Mouse (Mus musculus): ENCODE results near the gene Agpat1. TPM values are rescaled to one million over a fixed set of nuclear protein-coding genes. Genes with fewer than 3 reads are reported as not detected.
A peak's percentile ranks its signal among the peaks of the same experiment; 100 is the strongest.

Agpat1 gene
- polyA plus RNA-seq, 1 experiment from 2014 or later: 61.7 TPM

GRCm38 (mm10) chr17:34655581-34655991, 51.5 kb downstream of the Agpat1 start:
- 27% methylated on average over 4 of the region's 4 CpGs for WGBS
- Histone ChIP-seq H3K9ac (ENCODE audit: low read depth, low read length) (no peak overlapping the region), H3K36me3 (ENCODE audit: control insufficient read depth, insufficient read depth, low read length) (peaks cover 41% of the 10 kb centered on the region)

GRCm38 (mm10) chr17:34656666-34657065, 52.6 kb downstream of the Agpat1 start:
- no peak for ATAC-seq (ENCODE audit: low FRiP score, low TSS enrichment)
- peaks cover 31% of the 10 kb centered on the region for H3K36me3 ChIP-seq (ENCODE audit: control insufficient read depth, insufficient read depth, low read length)
- H3K4me1 ChIP-seq (ENCODE audit: control insufficient read depth, insufficient read depth, low read length): 0 out of 2 replicates have a peak, but pooled peaks cover 10% of the 10 kb centered on the region
- H3K4me3 ChIP-seq (ENCODE audit: low read length): no peak overlapping the region
- H3K27ac ChIP-seq (ENCODE audit: low read depth, low read length): no peak overlapping the region
- 63% methylated on average over 8 of the region's 8 CpGs for WGBS
- H3K9me3 ChIP-seq (ENCODE audit: control insufficient read depth, low read length): no peaks in the 10 kb centered on the region
- no peak overlapping the region for H3K4me2 ChIP-seq (replicated peaks; ENCODE audit: low read depth, low read length)
- peaks cover 26% of the 10 kb centered on the region for H3K27me3 ChIP-seq (ENCODE audit: control insufficient read depth, insufficient read depth, low read length)
- H3K9ac ChIP-seq (ENCODE audit: low read depth, low read length): no peak overlapping the region

More at GRCm38 (mm10) chr17:34655581-34655991, 51.5 kb downstream of the Agpat1 start:
- H3K4me3 ChIP-seq (ENCODE audit: low read length): no peak overlapping the region
- peak; percentile 70 for ATAC-seq (ENCODE audit: low FRiP score, low TSS enrichment)
- H3K27ac ChIP-seq (ENCODE audit: low read depth, low read length): peak overlapping the region; percentile 17; the same call in 1 of the 2 replicates
- H3K4me1 ChIP-seq (ENCODE audit: control insufficient read depth, insufficient read depth, low read length): 0 out of 2 replicates have a peak, but pooled peaks cover 10% of the 10 kb centered on the region
- H3K4me2 ChIP-seq (replicated peaks; ENCODE audit: low read depth, low read length): no peak overlapping the region
- H3K27me3 ChIP-seq (ENCODE audit: control insufficient read depth, insufficient read depth, low read length): peaks cover 20% of the 10 kb centered on the region
- no peaks in the 10 kb centered on the region for H3K9me3 ChIP-seq (ENCODE audit: control insufficient read depth, low read length)

GRCm38 (mm10) chr17:34657271-34657670, 53.2 kb downstream of the Agpat1 start:
- no peak overlapping the region for H3K4me3 ChIP-seq (ENCODE audit: low read length)
- no peak overlapping the region for H3K9ac ChIP-seq (ENCODE audit: low read depth, low read length)
- peaks cover 26% of the 10 kb centered on the region for H3K27me3 ChIP-seq (ENCODE audit: control insufficient read depth, insufficient read depth, low read length)
- 27% methylated on average over 2 of the region's 2 CpGs for WGBS
- no peaks in the 10 kb centered on the region for H3K9me3 ChIP-seq (ENCODE audit: control insufficient read depth, low read length)
- 0 out of 2 replicates have a peak, but pooled peaks cover 10% of the 10 kb centered on the region for H3K4me1 ChIP-seq (ENCODE audit: control insufficient read depth, insufficient read depth, low read length)
- peaks cover 25% of the 10 kb centered on the region for H3K36me3 ChIP-seq (ENCODE audit: control insufficient read depth, insufficient read depth, low read length)
- ATAC-seq (ENCODE audit: low FRiP score, low TSS enrichment): no peak
- no peak overlapping the region for H3K4me2 ChIP-seq (replicated peaks; ENCODE audit: low read depth, low read length)
- H3K27ac ChIP-seq (ENCODE audit: low read depth, low read length): no peak overlapping the region

GRCm38 (mm10) chr17:34658145-34658544, 54.1 kb downstream of the Agpat1 start:
- Histone ChIP-seq H3K4me3 (ENCODE audit: low read length) (no peak overlapping the region), H3K9me3 (ENCODE audit: control insufficient read depth, low read length) (no peaks in the 10 kb centered on the region), H3K4me2 (replicated peaks; ENCODE audit: low read depth, low read length) (no peak overlapping the region), H3K36me3 (ENCODE audit: control insufficient read depth, insufficient read depth, low read length) (peaks cover 17% of the 10 kb centered on the region; the same call in 1 of the 2 replicates), H3K4me1 (ENCODE audit: control insufficient read depth, insufficient read depth, low read length) (0 out of 2 replicates have a peak, but pooled peaks cover 10% of the 10 kb centered on the region), H3K27ac (ENCODE audit: low read depth, low read length) (no peak overlapping the region), H3K27me3 (ENCODE audit: control insufficient read depth, insufficient read depth, low read length) (peaks cover 26% of the 10 kb centered on the region), H3K9ac (ENCODE audit: low read depth, low read length) (no peak overlapping the region)
- no peak for ATAC-seq (ENCODE audit: low FRiP score, low TSS enrichment)
- 77% methylated on average over 2 of the region's 2 CpGs for WGBS

- Histone ChIP-seq H3K9me3 (ENCODE audit: control insufficient read depth, low read length) (no peaks in the 10 kb centered on the region), H3K4me2 (replicated peaks; ENCODE audit: low read depth, low read length) (no peak overlapping the region), H3K27me3 (ENCODE audit: control insufficient read depth, insufficient read depth, low read length) (peaks cover 26% of the 10 kb centered on the region), H3K9ac (ENCODE audit: low read depth, low read length) (no peak overlapping the region), H3K36me3 (ENCODE audit: control insufficient read depth, insufficient read depth, low read length) (peaks cover 13% of the 10 kb centered on the region; the same call in 1 of the 2 replicates), H3K27ac (ENCODE audit: low read depth, low read length) (no peak overlapping the region), H3K4me1 (ENCODE audit: control insufficient read depth, insufficient read depth, low read length) (0 out of 2 replicates have a peak, but pooled peaks cover 10% of the 10 kb centered on the region), H3K4me3 (ENCODE audit: low read length) (no peak overlapping the region)
- ATAC-seq (ENCODE audit: low FRiP score, low TSS enrichment): no peak
- WGBS: 83% methylated on average over 3 of the region's 3 CpGs
These were observed 54.5 kb downstream of the Agpat1 start for GRCm38 (mm10) chr17:34658591-34658990.

GRCm38 (mm10) chr17:34659181-34659896, 55.3 kb downstream of the Agpat1 start:
- H3K4me1 ChIP-seq (ENCODE audit: control insufficient read depth, insufficient read depth, low read length): 0 out of 2 replicates have a peak, but pooled peaks cover 10% of the 10 kb centered on the region
- ATAC-seq (ENCODE audit: low FRiP score, low TSS enrichment): no peak
- peaks cover 5% of the 10 kb centered on the region; the same call in 1 of the 2 replicates for H3K36me3 ChIP-seq (ENCODE audit: control insufficient read depth, insufficient read depth, low read length)
- no peak overlapping the region for H3K27ac ChIP-seq (ENCODE audit: low read depth, low read length)
- peaks cover 26% of the 10 kb centered on the region for H3K27me3 ChIP-seq (ENCODE audit: control insufficient read depth, insufficient read depth, low read length)
- no peak overlapping the region for H3K4me2 ChIP-seq (replicated peaks; ENCODE audit: low read depth, low read length)
- H3K4me3 ChIP-seq (ENCODE audit: low read length): no peak overlapping the region
- H3K9ac ChIP-seq (ENCODE audit: low read depth, low read length): no peak overlapping the region
- 62% methylated on average over 12 of the region's 12 CpGs for WGBS
- H3K9me3 ChIP-seq (ENCODE audit: control insufficient read depth, low read length): no peaks in the 10 kb centered on the region

- Histone ChIP-seq H3K9me3 (ENCODE audit: control insufficient read depth, low read length) (no peaks in the 10 kb centered on the region), H3K27me3 (ENCODE audit: control insufficient read depth, insufficient read depth, low read length) (peaks cover 26% of the 10 kb centered on the region), H3K27ac (ENCODE audit: low read depth, low read length) (no peak overlapping the region), H3K4me1 (ENCODE audit: control insufficient read depth, insufficient read depth, low read length) (0 out of 2 replicates have a peak, but pooled peaks cover 10% of the 10 kb centered on the region), H3K9ac (ENCODE audit: low read depth, low read length) (no peak overlapping the region), H3K4me3 (ENCODE audit: low read length) (no peak overlapping the region), H3K36me3 (ENCODE audit: control insufficient read depth, insufficient read depth, low read length) (0 out of 2 replicates have a peak, but pooled peaks cover under 1% of the 10 kb centered on the region), H3K4me2 (replicated peaks; ENCODE audit: low read depth, low read length) (no peak overlapping the region)
- ATAC-seq (ENCODE audit: low FRiP score, low TSS enrichment): no peak
- WGBS: 57% methylated on average over 3 of the region's 3 CpGs
These were observed 55.8 kb downstream of the Agpat1 start for GRCm38 (mm10) chr17:34659897-34660214.

- no peak overlapping the region for H3K4me3 ChIP-seq (ENCODE audit: low read length)
- H3K27ac ChIP-seq (ENCODE audit: low read depth, low read length): no peak overlapping the region
- no peak overlapping the region for H3K4me2 ChIP-seq (replicated peaks; ENCODE audit: low read depth, low read length)
- H3K4me1 ChIP-seq (ENCODE audit: control insufficient read depth, insufficient read depth, low read length): 0 out of 2 replicates have a peak, but pooled peaks cover 10% of the 10 kb centered on the region
- no peaks in the 10 kb centered on the region for H3K36me3 ChIP-seq (ENCODE audit: control insufficient read depth, insufficient read depth, low read length)
- ATAC-seq (ENCODE audit: low FRiP score, low TSS enrichment): no peak; the same call in 1 of the 2 replicates
- no peak overlapping the region for H3K9ac ChIP-seq (ENCODE audit: low read depth, low read length)
- H3K27me3 ChIP-seq (ENCODE audit: control insufficient read depth, insufficient read depth, low read length): peaks cover 26% of the 10 kb centered on the region
- 30% methylated on average over 10 of the region's 11 CpGs for WGBS
- H3K9me3 ChIP-seq (ENCODE audit: control insufficient read depth, low read length): no peaks in the 10 kb centered on the region
These were observed 56.3 kb downstream of the Agpat1 start for GRCm38 (mm10) chr17:34660259-34660820.

All from kidney, embryonic 14.5 days (tissue).